Comparison of ENCODE assay signal across 11 mouse cellular contexts in genomic region chr9:89226071-89226470, GRCm38 (mm10). TPM values are rescaled to one million over a fixed set of nuclear protein-coding genes. Genes with fewer than 3 reads are reported as not detected.
DNase-seq lines count a peak whose midpoint lies in the region; TF ChIP-seq lines count a peak whose summit lies in the region.
"Had no signal": no experiment of that assay in that cellular context is flagged by ENCODE, and none has a peak within 500 bp of the region (broad histone marks: within the 10 kb centered on the region; RNA-seq: fewer than 3 reads in every experiment).

No protein-coding gene starts in this region.

- WGBS in kidney, adult 2 months = 54% methylated on average over 4 of the region's 4 CpGs

- H3K27me3 ChIP-seq in kidney, adult 2 months (replicated peaks; ENCODE audit: control insufficient read depth, insufficient read depth, low read length) = no peaks in the 10 kb centered on the region

- peak; percentile 61 to 64 for DNase-seq in cerebellum, postnatal 10 days
- no peak for DNase-seq in cerebellum, postnatal 36 days
- peak; percentile 31 for DNase-seq in kidney, adult 2 months
- DNase-seq in kidney, adult 18-20 months = no peak
- peak; percentile 61 to 67 for DNase-seq in right cerebral cortex, postnatal 10 days (ENCODE audit: low spot score in 2 of 2)
- no peak for DNase-seq in right cerebral cortex, postnatal 4 days
- DNase-seq in adrenal gland, postnatal 4 days (ENCODE audit: low spot score in 2 of 2) = no peak
- DNase-seq in gastrocnemius, postnatal 36 days = no peak
- DNase-seq: cerebellum, adult 9-10 months; gastrocnemius, postnatal 10 days; lung, adult 18-20 months had no signal

- no peak overlapping the region for H3K4me3 ChIP-seq in kidney, adult 2 months (ENCODE audit: insufficient read depth, low read depth, low read length)

- H3K27ac ChIP-seq in kidney, adult 2 months (ENCODE audit: insufficient read depth, low read depth, low read length) = no peak overlapping the region

- H3K4me1 ChIP-seq in kidney, adult 2 months (ENCODE audit: control insufficient read depth, insufficient read depth, low read length) = no peaks in the 10 kb centered on the region

- TF ChIP-seq POLR2A in kidney, adult 2 months (IDR thresholded peaks at IDR 0.05; ENCODE audit: low read depth, low read length) = no peak

- no peaks in the 10 kb centered on the region for H3K36me3 ChIP-seq in kidney, adult 2 months (ENCODE audit: control insufficient read depth, insufficient read depth, low read length)

- intact Hi-C loops in gastrocnemius, postnatal 36 days (cut with DNase I) = no loop called here

- no peak for TF ChIP-seq CTCF in kidney, adult 2 months (conservative IDR thresholded peaks at IDR 0.05; ENCODE audit: insufficient read depth, insufficient read length, low read depth, low read length)

RNA-seq across cellular contexts. Expression of gene Mthfs, which starts 15.6 kb away (rescaled TPM):
- polyA plus RNA-seq in kidney, adult 2 months (2012; rRNA removed) = 14.4 and 23.5 TPM in 2 replicates
- 10 to 100 TPM; 36.5 to 43.3 TPM for total RNA-seq in adrenal gland, postnatal 4 days (2021)
- 10 to 100 TPM in 1 of 2 experiments, 1 to 10 TPM in 1; 8.0 to 12.4 TPM for total RNA-seq in gastrocnemius, postnatal 36 days (2021)

RNA-seq across cellular contexts. Expression of gene Gm29094, which starts 26.9 kb away (rescaled TPM):
- not detected in 2 replicates for polyA plus RNA-seq in kidney, adult 2 months (2012; rRNA removed)
- total RNA-seq in adrenal gland, postnatal 4 days (2021) = not detected
- total RNA-seq in gastrocnemius, postnatal 36 days (2021) = not detected
- total RNA-seq: gastrocnemius, postnatal 10 days had no signal

RNA-seq across cellular contexts. Expression of gene Bcl2a1b, which starts 27.1 kb away (rescaled TPM):
- 0.43 and 3.0 TPM in 2 replicates for polyA plus RNA-seq in kidney, adult 2 months (2012; rRNA removed)
- 1 to 10 TPM; 1.6 to 2.6 TPM for total RNA-seq in adrenal gland, postnatal 4 days (2021)
- total RNA-seq in gastrocnemius, postnatal 36 days (2021) = not detected

Comparison
In these comparisons a context has a peak if more than half of its experiments do, and no peak if none do; other contexts are left out.
1. DNase-seq: peak in cerebellum, postnatal 10 days (2 of 2), kidney, adult 2 months (single experiment) and right cerebral cortex, postnatal 10 days (2 of 2); none in cerebellum, postnatal 36 days (0 of 2), kidney, adult 18-20 months (single experiment), right cerebral cortex, postnatal 4 days (single experiment), adrenal gland, postnatal 4 days (0 of 2) and gastrocnemius, postnatal 36 days (0 of 2).